Mouse (Mus musculus) spleen, adult 2 months (tissue): Measurements from ENCODE around the gene Hoxd4. TPM values are rescaled to one million over a fixed set of nuclear protein-coding genes. Genes with fewer than 3 reads are reported as not detected.

Source experiments
- DNase-seq, 2 experiments: peaks; one replicate each; pipeline versions ENCODE4 v3.0.0 to v3.0.0-alpha.2; 2012 to 2021; ENCODE audit warnings: low spot score in 2 of 2, low read depth in 1 of 2
- H3K27ac ChIP-seq: fragments of 200-500 bp; 2 replicates; pipeline ENCODE4 v1.5.1; 2012; ENCODE audit warnings: low read length, inconsistent platforms; ENCODE audit not compliant: insufficient read depth
- H3K27me3 ChIP-seq: fragments of 200-500 bp; 2 replicates; pipeline ENCODE4 v1.6.1; 2012; ENCODE audit warnings: mild to moderate bottlenecking, moderate library complexity, low read length, inconsistent platforms; ENCODE audit not compliant: control insufficient read depth, insufficient read depth
- H3K36me3 ChIP-seq: fragments of 200-500 bp; 2 replicates; pipeline ENCODE4 v1.6.1; 2012; ENCODE audit warnings: mild to moderate bottlenecking, low read length, inconsistent platforms; ENCODE audit not compliant: control insufficient read depth, insufficient read depth
- H3K4me1 ChIP-seq: fragments of 200-500 bp; 2 replicates; pipeline ENCODE4 v1.6.1; 2011; ENCODE audit warnings: inconsistent platforms; ENCODE audit not compliant: control insufficient read depth, insufficient read depth, insufficient read length
- H3K4me3 ChIP-seq: fragments of 200-500 bp; 2 replicates; pipeline ENCODE4 v1.5.1; 2011; ENCODE audit warnings: mild to moderate bottlenecking, inconsistent platforms; ENCODE audit not compliant: insufficient read depth, insufficient read length; ENCODE audit errors: extremely low read depth
- CTCF ChIP-seq: fragments of 200-500 bp; IDR thresholded peaks from 2 replicates; pipeline ENCODE4 v1.5.1; 2011; ENCODE audit warnings: mild to moderate bottlenecking, inconsistent platforms; ENCODE audit not compliant: insufficient read depth, insufficient read length, insufficient replicate concordance; ENCODE audit errors: extremely low read depth
- POLR2A ChIP-seq: fragments of 200-500 bp; IDR thresholded peaks from 2 replicates; pipeline ENCODE4 v1.6.1; 2011; ENCODE audit warnings: low read depth, low read length, inconsistent platforms
- WGBS: fragments of 180-500 bp; shearing (Covaris S2); methylation state at CpG from one replicate; pipeline ENCODE4 v1.1.7; 2018; 5-methylcytosine and 5-hydroxymethylcytosine counted together
- polyA plus RNA-seq: library from polyadenylated mRNA; depleted of rRNA; stranded (reverse); fragments of >200 nt; gene quantifications from 2 replicates; pipeline ENCODE4 v1.2.3, GENCODE M21; 2012

Gene Hoxd4
- polyA plus RNA-seq, 1 experiment, result 0.29 TPM

DNA sequence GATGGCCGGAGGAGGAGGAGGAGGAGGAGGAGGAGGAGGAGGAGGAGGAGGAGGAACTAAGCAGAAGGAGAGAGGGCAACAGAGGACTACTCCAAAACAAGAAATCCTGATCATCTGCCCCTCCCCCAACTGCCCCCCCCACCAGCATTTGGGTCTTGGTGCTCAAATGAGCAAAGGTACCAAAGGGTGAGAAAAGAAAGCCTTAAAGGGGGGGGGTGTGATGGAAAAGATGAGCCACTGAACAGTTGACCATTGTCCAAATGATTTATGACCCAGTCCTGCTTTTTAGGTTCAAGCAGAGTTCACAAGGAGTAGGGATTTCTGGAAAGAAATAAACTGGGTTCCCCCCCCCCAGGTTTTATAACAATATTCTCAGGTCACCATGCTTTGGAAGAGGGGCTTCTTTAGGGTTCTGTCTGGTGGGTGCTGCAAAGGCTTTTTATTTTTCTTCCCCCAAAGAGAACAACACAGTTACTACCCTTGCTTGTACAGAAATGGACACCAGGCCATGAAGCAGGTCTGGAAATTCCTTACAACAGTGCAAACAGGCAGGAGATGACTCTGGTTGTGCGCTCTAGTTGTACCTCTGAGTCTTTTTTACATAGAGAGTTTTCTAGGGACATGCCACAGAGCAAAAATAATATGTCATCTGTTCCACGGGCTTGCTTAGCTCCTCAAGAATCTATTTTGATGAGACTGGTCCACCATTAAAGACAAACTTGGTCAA, 29.7 kb downstream of the Hoxd4 start:
- Histone ChIP-seq H3K27me3 (peaks cover 24% of the 10 kb centered on the region), H3K4me1 (no peaks in the 10 kb centered on the region), H3K36me3 (no peaks in the 10 kb centered on the region), H3K4me3 (no peak overlapping the region), H3K27ac (no peak overlapping the region)
- DNase-seq, result no peak
- 76% methylated on average over 2 of the region's 3 CpGs for WGBS
- TF ChIP-seq CTCF (no peak), POLR2A (no peak)

DNA sequence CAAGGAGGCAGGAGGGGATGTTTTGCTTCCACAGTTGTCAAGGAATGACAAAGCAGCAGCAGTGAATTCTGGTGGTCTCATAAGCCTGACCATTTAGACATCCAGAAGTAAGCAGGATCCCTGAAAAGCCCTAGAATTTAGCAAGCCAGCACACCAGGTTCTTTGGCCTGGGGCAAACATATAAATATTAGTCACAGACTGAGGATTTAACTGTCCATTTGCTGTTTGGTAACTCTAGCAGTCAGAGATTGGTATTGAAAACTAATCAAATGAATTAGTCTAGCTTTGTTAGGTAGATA, 30.2 kb downstream of the Hoxd4 start:
- H3K27ac ChIP-seq, result no peak overlapping the region
- H3K27me3 ChIP-seq, result peaks cover 28% of the 10 kb centered on the region
- no peak for TF ChIP-seq POLR2A
- TF ChIP-seq CTCF, result no peak
- H3K36me3 ChIP-seq, result no peaks in the 10 kb centered on the region
- H3K4me1 ChIP-seq, result peaks cover 3% of the 10 kb centered on the region; the same call in 1 of the 2 replicates
- no peak for DNase-seq
- no peak overlapping the region for H3K4me3 ChIP-seq

- TF ChIP-seq CTCF, result no peak
- TF ChIP-seq POLR2A, result no peak
- Histone ChIP-seq H3K27me3 (peaks cover 24% of the 10 kb centered on the region), H3K36me3 (no peaks in the 10 kb centered on the region), H3K27ac (no peak overlapping the region), H3K4me1 (peaks cover 3% of the 10 kb centered on the region), H3K4me3 (no peak overlapping the region)
- no peak for DNase-seq
- WGBS, result 28% methylated on average over 6 of the region's 6 CpGs
Observed at GRCm38 (mm10) chr2:74745540-74746297, 34.0 kb downstream of the Hoxd4 start.

- peaks cover 22% of the 10 kb centered on the region for H3K27me3 ChIP-seq
- H3K4me1 ChIP-seq, result peaks cover 3% of the 10 kb centered on the region
- no peaks in the 10 kb centered on the region for H3K36me3 ChIP-seq
- no peak for DNase-seq
- H3K27ac ChIP-seq, result no peak overlapping the region
- TF ChIP-seq POLR2A (no peak), CTCF (no peak)
- 11% methylated on average over 58 of the region's 58 CpGs for WGBS
- no peak overlapping the region for H3K4me3 ChIP-seq
Observed at GRCm38 (mm10) chr2:74746298-74746921, 34.7 kb downstream of the Hoxd4 start.

- WGBS, result 15% methylated on average over 24 of the region's 24 CpGs
- Histone ChIP-seq H3K36me3 (no peaks in the 10 kb centered on the region), H3K4me1 (peaks cover 3% of the 10 kb centered on the region), H3K27ac (no peak overlapping the region), H3K27me3 (peaks cover 22% of the 10 kb centered on the region), H3K4me3 (no peak overlapping the region)
- TF ChIP-seq POLR2A (no peak), CTCF (no peak)
- no peak for DNase-seq
Observed at GRCm38 (mm10) chr2:74747006-74747405, 35.3 kb downstream of the Hoxd4 start.

DNA sequence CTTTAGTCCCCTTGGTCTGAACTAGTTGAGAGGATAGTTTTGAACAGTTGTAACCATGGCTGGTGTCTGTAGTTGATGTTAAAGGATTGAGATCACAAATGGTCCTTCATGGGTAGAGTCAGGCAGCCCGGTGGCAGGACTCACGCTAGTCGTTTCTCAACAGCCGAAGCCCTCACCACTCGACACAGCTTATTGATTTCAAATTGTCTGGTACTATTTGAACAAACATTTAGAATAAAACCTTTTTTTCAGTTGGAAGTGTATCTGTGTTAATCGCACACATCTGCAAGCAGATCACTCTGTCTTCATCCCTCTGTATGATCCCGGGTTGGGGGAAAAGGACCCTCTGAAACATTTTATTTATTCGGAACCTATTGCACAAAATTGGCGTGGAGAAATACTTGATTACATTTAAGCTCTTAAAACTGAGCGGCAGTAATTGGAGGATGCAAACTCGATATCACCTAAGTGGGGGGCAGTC, 36.0 kb downstream of the Hoxd4 start:
- Histone ChIP-seq H3K27ac (no peak overlapping the region), H3K36me3 (no peaks in the 10 kb centered on the region), H3K27me3 (peaks cover 23% of the 10 kb centered on the region), H3K4me3 (no peak overlapping the region), H3K4me1 (peaks cover 3% of the 10 kb centered on the region)
- no peak for TF ChIP-seq CTCF
- no peak for TF ChIP-seq POLR2A
- WGBS, result 38% methylated on average over 11 of the region's 11 CpGs
- no peak for DNase-seq
